Mouse (Mus musculus) stomach, embryonic 15.5 days (tissue): ENCODE results near the gene Scel. TPM values are rescaled to one million over a fixed set of nuclear protein-coding genes. Genes with fewer than 3 reads are reported as not detected.

ENCODE experiments used
- ATAC-seq: fragments of 200-750 bp; cut with Nextera tagmentation; 2 replicates; pipeline ENCODE4 v1.8.0; 2017; ENCODE audit warnings: low read depth, moderate number of reproducible peaks, moderate TSS enrichment; ENCODE audit not compliant: insufficient read depth, low FRiP score
- H3K27ac ChIP-seq: fragments of 300-500 bp; sonication (generic); 2 replicates; pipeline ENCODE4 v1.5.1; 2015; ENCODE audit warnings: mild to moderate bottlenecking, inconsistent platforms
- H3K27me3 ChIP-seq: fragments of 300-500 bp; sonication (generic); replicated peaks from 2 replicates; pipeline ENCODE4 v1.6.1; 2015; ENCODE audit warnings: inconsistent platforms
- H3K36me3 ChIP-seq: fragments of 300-500 bp; sonication (generic); 2 replicates; pipeline ENCODE4 v1.6.1; 2015; ENCODE audit warnings: inconsistent platforms
- H3K4me1 ChIP-seq: fragments of 300-500 bp; sonication (generic); 2 replicates; pipeline ENCODE4 v1.6.1; 2015; ENCODE audit warnings: inconsistent platforms
- H3K4me2 ChIP-seq: fragments of 300-500 bp; sonication (generic); 2 replicates; pipeline ENCODE4 v1.6.1; 2015; ENCODE audit warnings: mild to moderate bottlenecking, inconsistent platforms
- H3K4me3 ChIP-seq: fragments of 300-500 bp; sonication (generic); replicated peaks from 2 replicates; pipeline ENCODE4 v1.5.1; 2015; ENCODE audit warnings: inconsistent platforms
- H3K9ac ChIP-seq: fragments of 300-500 bp; sonication (generic); 2 replicates; pipeline ENCODE4 v1.6.1; 2015; ENCODE audit warnings: inconsistent platforms
- H3K9me3 ChIP-seq: fragments of 300-500 bp; sonication (generic); 2 replicates; pipeline ENCODE4 v1.6.1; 2016; ENCODE audit warnings: inconsistent platforms
- WGBS: fragments of 180-500 bp; shearing (Covaris S2); methylation state at CpG from one replicate; pipeline ENCODE4 v1.1.7; 2015; 5-methylcytosine and 5-hydroxymethylcytosine counted together
- polyA plus RNA-seq: library from polyadenylated mRNA; unstranded; fragments of >200 nt; fragmentation: Nextera tagmentation; extraction: Ambion mirVana; gene quantifications from 2 replicates; pipeline ENCODE4 v1.2.1, GENCODE M21; 2015

The Scel gene
- polyA plus RNA-seq, 1 experiment from 2014 or later, result 10.8 TPM

DNA sequence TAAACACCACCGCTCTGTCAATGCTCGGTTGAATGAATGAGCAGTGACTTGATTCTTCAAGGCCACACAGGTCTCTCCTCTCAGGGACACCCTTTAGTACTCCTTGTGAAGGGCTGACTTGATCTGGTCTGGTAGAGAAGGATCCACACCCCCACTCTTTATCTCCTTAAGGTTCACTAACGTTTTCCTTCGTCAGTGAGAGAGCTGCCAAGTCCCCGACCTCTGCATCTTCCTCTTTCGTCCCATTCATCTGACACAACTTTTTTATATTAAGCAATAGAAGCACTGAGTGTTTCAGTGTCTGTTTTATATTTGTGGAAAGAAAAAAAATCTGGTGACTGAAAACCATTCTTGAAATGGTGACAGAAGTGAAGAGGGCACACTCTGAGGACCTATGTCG lies 31.6 kb upstream of the Scel start:
- WGBS, result 74% methylated on average over 7 of the region's 7 CpGs
- H3K4me1 ChIP-seq, result no peaks in the 10 kb centered on the region

DNA sequence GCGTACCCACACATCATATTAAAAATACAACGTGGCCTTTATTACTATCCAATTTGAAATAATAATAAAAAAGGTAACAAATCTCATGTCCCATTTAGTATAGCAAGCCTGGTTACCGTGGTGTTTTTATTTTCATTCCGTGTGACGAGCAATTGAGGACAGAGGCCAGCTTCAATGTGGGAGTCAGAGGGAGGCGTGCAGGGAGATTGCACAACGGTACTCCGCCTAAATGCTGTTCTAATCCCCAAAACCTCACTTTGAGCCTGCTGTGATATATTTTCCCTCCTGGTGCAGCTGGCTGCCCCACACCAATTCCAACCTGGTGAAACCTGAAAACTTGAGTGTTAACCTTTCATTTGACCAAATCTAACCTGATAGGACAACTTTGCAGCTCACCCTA lies 27.5 kb upstream of the Scel start:
- no peak for ATAC-seq
- H3K27me3 ChIP-seq, result no peaks in the 10 kb centered on the region
- H3K36me3 ChIP-seq, result no peaks in the 10 kb centered on the region
- H3K9ac ChIP-seq, result no peak overlapping the region
- H3K27ac ChIP-seq, result no peak overlapping the region
- no peak overlapping the region for H3K4me2 ChIP-seq
- H3K4me1 ChIP-seq, result no peaks in the 10 kb centered on the region
- no peak overlapping the region for H3K4me3 ChIP-seq
- WGBS, result 86% methylated on average over 8 of the region's 8 CpGs
- no peaks in the 10 kb centered on the region for H3K9me3 ChIP-seq

More for the DNA sequence above, 31.6 kb upstream of the Scel start:
- Histone ChIP-seq H3K4me2 (no peak overlapping the region), H3K9ac (no peak overlapping the region), H3K4me3 (no peak overlapping the region), H3K27me3 (no peaks in the 10 kb centered on the region), H3K27ac (no peak overlapping the region), H3K9me3 (no peaks in the 10 kb centered on the region), H3K36me3 (no peaks in the 10 kb centered on the region)
- no peak for ATAC-seq

- Histone ChIP-seq H3K27ac (no peak overlapping the region), H3K4me2 (no peak overlapping the region), H3K27me3 (no peaks in the 10 kb centered on the region), H3K9me3 (no peaks in the 10 kb centered on the region), H3K4me3 (no peak overlapping the region), H3K4me1 (no peaks in the 10 kb centered on the region), H3K9ac (no peak overlapping the region), H3K36me3 (no peaks in the 10 kb centered on the region)
- ATAC-seq, result no peak
- 81% methylated on average over 5 of the region's 5 CpGs for WGBS
Measured at GRCm38 (mm10) chr14:103486974-103487373, 26.2 kb upstream of the Scel start.

DNA sequence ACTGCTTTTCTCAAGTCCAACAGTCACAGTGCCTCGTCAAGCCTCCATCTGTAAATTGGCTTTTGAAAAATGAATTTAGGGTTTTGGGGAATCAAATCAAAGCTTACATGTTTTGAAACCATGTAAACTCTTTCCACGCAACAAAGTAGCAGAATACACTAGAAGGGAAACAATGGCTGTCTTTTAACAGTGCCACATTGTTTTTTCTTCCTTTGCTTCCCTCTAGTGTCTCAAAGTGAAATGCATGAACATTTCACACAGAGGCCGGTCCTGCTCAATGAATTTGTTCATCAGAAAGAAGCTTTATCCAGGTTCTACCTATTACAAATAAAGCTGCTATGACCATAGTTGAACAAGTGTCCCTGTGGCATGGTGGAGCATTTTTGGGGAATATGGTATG lies 24.5 kb upstream of the Scel start:
- H3K36me3 ChIP-seq, result no peaks in the 10 kb centered on the region
- ATAC-seq, result no peak
- H3K27ac ChIP-seq, result no peak overlapping the region
- no peaks in the 10 kb centered on the region for H3K9me3 ChIP-seq
- H3K4me3 ChIP-seq, result no peak overlapping the region
- H3K27me3 ChIP-seq, result no peaks in the 10 kb centered on the region
- WGBS, result 64% methylated on average over 3 of the region's 3 CpGs
- H3K4me1 ChIP-seq, result no peaks in the 10 kb centered on the region
- no peak overlapping the region for H3K9ac ChIP-seq
- no peak overlapping the region for H3K4me2 ChIP-seq

DNA sequence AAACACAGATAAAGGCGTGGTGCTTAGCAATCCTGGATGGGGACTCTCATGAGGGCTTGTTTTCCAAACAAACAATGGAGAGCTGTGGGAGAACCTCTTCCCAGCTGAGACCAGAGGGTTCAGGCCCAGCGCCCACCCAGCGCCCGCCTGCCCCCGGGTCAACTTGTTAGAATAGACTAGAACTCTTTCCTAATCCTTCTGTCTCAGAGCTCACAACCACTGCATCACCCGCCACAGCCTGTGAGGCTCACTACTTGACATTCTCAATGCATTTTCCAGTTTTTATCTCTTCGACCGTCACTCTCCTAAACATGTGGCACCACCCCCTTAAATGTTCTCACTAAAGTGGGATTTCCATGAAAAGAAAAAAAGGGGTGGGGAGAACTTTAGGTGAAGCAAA lies 14.9 kb upstream of the Scel start:
- H3K4me3 ChIP-seq, result no peak overlapping the region

GRCm38 (mm10) chr14:103498613-103499012 lies 14.5 kb upstream of the Scel start:
- WGBS, result 87% methylated on average over 5 of the region's 5 CpGs
- Histone ChIP-seq H3K9ac (no peak overlapping the region), H3K9me3 (no peaks in the 10 kb centered on the region), H3K4me2 (no peak overlapping the region), H3K36me3 (no peaks in the 10 kb centered on the region), H3K4me1 (no peaks in the 10 kb centered on the region), H3K27ac (no peak overlapping the region), H3K27me3 (no peaks in the 10 kb centered on the region), H3K4me3 (no peak overlapping the region)
- ATAC-seq, result no peak

More for the DNA sequence above, 14.9 kb upstream of the Scel start:
- H3K27me3 ChIP-seq, result no peaks in the 10 kb centered on the region
- H3K9ac ChIP-seq, result no peak overlapping the region
- H3K4me1 ChIP-seq, result no peaks in the 10 kb centered on the region
- no peak overlapping the region for H3K27ac ChIP-seq
- no peaks in the 10 kb centered on the region for H3K36me3 ChIP-seq
- WGBS, result 74% methylated on average over 8 of the region's 8 CpGs
- no peak for ATAC-seq
- no peaks in the 10 kb centered on the region for H3K9me3 ChIP-seq
- no peak overlapping the region for H3K4me2 ChIP-seq

DNA sequence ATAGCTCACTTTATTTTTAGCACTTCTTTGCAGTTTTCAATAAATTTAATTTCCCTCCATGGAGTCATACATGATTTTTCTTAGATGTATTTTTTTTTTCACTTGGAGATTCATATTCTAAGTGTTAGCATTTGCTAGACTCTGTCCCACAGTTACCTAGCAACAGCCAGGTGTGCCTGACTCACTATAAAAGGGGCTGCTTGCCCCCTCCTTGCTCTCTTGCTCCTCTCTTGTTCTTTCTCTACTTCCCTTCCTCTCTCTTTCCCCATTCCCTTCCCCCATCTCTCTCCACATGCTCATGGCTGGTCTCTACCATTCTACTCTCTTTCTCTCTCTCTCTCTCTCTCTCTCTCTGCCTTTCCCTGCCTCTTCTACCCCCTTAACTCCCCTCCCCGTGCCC lies 14.1 kb upstream of the Scel start:
- H3K27me3 ChIP-seq, result no peaks in the 10 kb centered on the region
- no peak overlapping the region for H3K27ac ChIP-seq
- WGBS, result 17% methylated on average over 1 of the region's 1 CpGs
- no peaks in the 10 kb centered on the region for H3K4me1 ChIP-seq
- no peaks in the 10 kb centered on the region for H3K9me3 ChIP-seq
- no peak overlapping the region for H3K4me2 ChIP-seq
- ATAC-seq, result no peak
- no peak overlapping the region for H3K9ac ChIP-seq
- H3K4me3 ChIP-seq, result no peak overlapping the region
- H3K36me3 ChIP-seq, result no peaks in the 10 kb centered on the region

- Histone ChIP-seq H3K9ac (no peak overlapping the region), H3K9me3 (no peaks in the 10 kb centered on the region), H3K27me3 (no peaks in the 10 kb centered on the region), H3K36me3 (no peaks in the 10 kb centered on the region), H3K4me2 (no peak overlapping the region), H3K4me3 (no peak overlapping the region), H3K4me1 (no peaks in the 10 kb centered on the region), H3K27ac (no peak overlapping the region)
- no peak for ATAC-seq
- 52% methylated on average over 7 of the region's 7 CpGs for WGBS
Measured at GRCm38 (mm10) chr14:103500309-103500708, 12.8 kb upstream of the Scel start.

DNA sequence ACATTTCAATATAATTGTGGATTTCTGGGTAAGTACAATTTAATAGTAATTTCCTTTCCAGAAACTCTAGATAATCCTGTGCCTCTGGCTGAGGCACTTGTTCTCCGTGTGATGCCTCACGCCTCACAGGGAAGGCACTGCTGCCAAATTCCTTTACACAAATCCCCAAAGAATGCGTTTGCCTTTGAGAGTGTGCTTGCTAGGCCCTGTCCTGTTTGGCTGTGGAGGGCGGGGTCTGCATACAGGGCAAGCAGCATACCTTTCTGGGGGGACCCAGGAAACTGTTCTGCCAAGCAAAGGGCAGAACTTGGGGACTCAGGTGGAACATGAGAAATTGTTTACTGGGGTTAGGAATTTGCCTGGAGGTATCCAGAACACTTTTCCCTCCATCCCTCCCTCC lies 12.2 kb upstream of the Scel start:
- no peak for ATAC-seq
- no peak overlapping the region for H3K27ac ChIP-seq

DNA sequence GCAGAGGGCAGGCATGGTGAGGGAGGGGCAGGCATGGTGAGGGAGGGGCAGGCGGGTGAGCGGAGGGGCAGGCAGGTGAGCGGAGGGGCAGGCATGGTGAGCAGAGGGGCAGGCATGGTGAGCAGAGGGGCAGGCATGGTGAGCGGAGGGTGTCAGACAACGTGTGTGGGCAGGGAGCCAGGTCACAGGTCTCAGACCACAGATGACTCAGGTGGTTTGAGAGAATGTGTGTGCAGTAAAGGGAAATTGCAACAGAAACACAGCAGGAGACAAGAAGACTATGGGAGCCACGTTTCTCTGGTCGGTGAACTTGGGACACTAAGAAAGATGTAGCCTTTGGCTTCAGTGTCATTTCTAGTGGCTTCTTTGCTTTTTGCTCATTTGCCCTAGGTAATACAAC lies 8.6 kb upstream of the Scel start:
- 71% methylated on average over 7 of the region's 7 CpGs for WGBS
- Histone ChIP-seq H3K9me3 (no peaks in the 10 kb centered on the region), H3K27ac (no peak overlapping the region), H3K27me3 (no peaks in the 10 kb centered on the region), H3K4me1 (no peaks in the 10 kb centered on the region), H3K9ac (no peak overlapping the region), H3K36me3 (no peaks in the 10 kb centered on the region), H3K4me2 (no peak overlapping the region), H3K4me3 (no peak overlapping the region)
- ATAC-seq, result no peak

More for the DNA sequence above, 12.2 kb upstream of the Scel start:
- Histone ChIP-seq H3K4me1 (no peaks in the 10 kb centered on the region), H3K4me3 (no peak overlapping the region), H3K9me3 (no peaks in the 10 kb centered on the region), H3K4me2 (no peak overlapping the region), H3K9ac (no peak overlapping the region), H3K36me3 (no peaks in the 10 kb centered on the region), H3K27me3 (no peaks in the 10 kb centered on the region)
- 21% methylated on average over 4 of the region's 4 CpGs for WGBS

DNA sequence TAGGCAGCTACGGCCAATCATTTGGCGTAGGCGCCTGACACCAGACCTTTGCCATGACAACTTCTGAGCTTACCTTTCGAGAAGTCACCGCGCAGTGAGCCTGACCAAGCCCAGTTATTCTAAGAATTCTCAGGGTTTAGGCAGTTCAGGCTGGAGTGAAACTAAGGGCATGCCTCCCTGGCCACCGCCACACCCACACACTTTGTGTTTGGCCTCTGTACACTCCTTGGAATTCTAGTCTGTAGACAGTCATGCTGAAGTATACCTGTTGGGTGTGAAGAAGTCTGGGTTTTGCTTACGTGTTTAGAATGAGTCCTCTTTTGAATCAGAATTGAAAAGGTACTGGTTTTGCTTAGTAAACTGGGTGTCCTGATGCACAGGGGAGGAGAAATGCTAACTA lies 3.6 kb upstream of the Scel start:
- Histone ChIP-seq H3K27me3 (no peaks in the 10 kb centered on the region), H3K4me2 (no peak overlapping the region), H3K27ac (no peak overlapping the region), H3K9ac (no peak overlapping the region), H3K9me3 (no peaks in the 10 kb centered on the region), H3K4me1 (0 out of 2 replicates have a peak, but pooled peaks cover 9% of the 10 kb centered on the region), H3K36me3 (no peaks in the 10 kb centered on the region), H3K4me3 (no peak overlapping the region)
- no peak for ATAC-seq
- 81% methylated on average over 8 of the region's 8 CpGs for WGBS

GRCm38 (mm10) chr14:103513473-103513811 lies 300 bp downstream of the Scel start:
- Histone ChIP-seq H3K4me2 (peak overlapping the region; percentile 33), H3K4me1 (0 out of 2 replicates have a peak, but pooled peaks cover 9% of the 10 kb centered on the region), H3K9me3 (no peaks in the 10 kb centered on the region), H3K4me3 (0 out of 2 replicates have a peak overlapping the region, but pooled peaks have one; percentile 5), H3K36me3 (no peaks in the 10 kb centered on the region), H3K9ac (no peak overlapping the region), H3K27me3 (no peaks in the 10 kb centered on the region), H3K27ac (no peak overlapping the region)
- 56% methylated on average over 7 of the region's 7 CpGs for WGBS
- ATAC-seq, result no peak

DNA sequence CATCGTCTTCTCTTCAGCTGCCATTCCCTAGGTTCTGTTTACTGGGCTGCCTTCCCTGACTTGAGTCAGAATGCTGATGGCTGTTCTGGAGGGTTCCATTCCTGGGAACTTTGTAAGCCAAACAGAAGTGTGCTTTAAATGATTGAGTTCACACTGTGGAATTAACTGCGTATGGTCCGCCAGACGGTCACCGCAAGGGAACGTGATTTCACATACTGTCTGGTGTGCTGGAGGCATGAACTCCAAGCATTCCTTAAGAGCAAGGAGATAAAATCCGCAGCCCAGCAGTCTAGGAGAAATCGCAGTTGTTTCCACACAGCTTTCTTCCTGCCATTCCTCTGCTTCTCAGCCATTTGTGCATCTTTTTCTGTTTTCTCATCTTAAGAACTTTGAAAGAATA lies 2.3 kb downstream of the Scel start:
- no peak overlapping the region for H3K4me2 ChIP-seq
- no peak overlapping the region for H3K27ac ChIP-seq
- no peak overlapping the region for H3K4me3 ChIP-seq
- no peaks in the 10 kb centered on the region for H3K9me3 ChIP-seq
- H3K9ac ChIP-seq, result no peak overlapping the region
- 0 out of 2 replicates have a peak, but pooled peaks cover 9% of the 10 kb centered on the region for H3K4me1 ChIP-seq
- no peaks in the 10 kb centered on the region for H3K27me3 ChIP-seq
- no peak for ATAC-seq
- 81% methylated on average over 8 of the region's 8 CpGs for WGBS
- H3K36me3 ChIP-seq, result no peaks in the 10 kb centered on the region
